Mouse (Mus musculus) megakaryocyte progenitor cell, adult 5-6 weeks (primary cell): ENCODE results near the gene Prcp. TPM values are rescaled to one million over a fixed set of nuclear protein-coding genes. Genes with fewer than 3 reads are reported as not detected.

Experiments used
- ATAC-seq: replicated peaks from 2 replicates; pipeline ENCODE4 v1.8.0; 2016; ENCODE audit warnings: mild to moderate bottlenecking, moderate TSS enrichment, inconsistent platforms; ENCODE audit not compliant: poor library complexity
- total RNA-seq, 2 experiments: library from RNA; stranded (forward) in 1 of 2; stranded (reverse) in 1 of 2; fragments of 157-497, 149-512 nt in 1 of 2; fragments of 200-1000 nt in 1 of 2; gene quantifications; 2 replicates each; pipeline versions ENCODE4 v1.2.3 to v1.2.4; 2015 to 2017

The Prcp gene
- total RNA-seq, 2 experiments from 2014 or later: 30.8 to 115 TPM

- ATAC-seq: peak; percentile 40
Measured at GRCm38 (mm10) chr7:92977429-92977828, 103.2 kb downstream of the Prcp start.

- peak; percentile 61 for ATAC-seq
Measured at GRCm38 (mm10) chr7:92978225-92978624, 104.0 kb downstream of the Prcp start.

GRCm38 (mm10) chr7:92978720-92979119 lies 104.5 kb downstream of the Prcp start:
- ATAC-seq: peak; percentile 23; the same call in 1 of the 2 replicates

DNA sequence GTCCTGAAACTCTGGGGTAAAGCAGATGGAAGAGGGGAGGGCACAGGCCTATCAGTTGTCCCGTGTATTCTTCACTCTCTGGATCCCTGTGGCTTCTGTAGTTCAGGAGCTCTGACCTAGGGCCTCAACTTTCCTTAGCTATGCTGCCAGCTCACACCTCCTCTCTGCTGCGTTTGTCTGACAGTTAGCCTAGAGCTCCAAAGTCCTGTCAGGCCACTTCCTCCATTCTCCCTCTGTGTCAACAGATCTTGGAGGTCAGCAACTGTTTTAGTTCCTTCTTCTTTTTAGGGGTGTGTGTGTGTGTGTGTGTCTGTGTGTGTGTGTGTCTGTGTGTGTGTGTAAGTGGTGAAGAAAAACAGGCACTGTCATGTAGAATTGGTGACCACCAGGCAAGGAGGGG lies 106.5 kb downstream of the Prcp start:
- ATAC-seq: peak; percentile 84

- no peak for ATAC-seq
Measured at GRCm38 (mm10) chr7:92981864-92982263, 107.6 kb downstream of the Prcp start.

Other genes starting within 250 kb of the Prcp start
- 0.07 TPM in 1 of 2 replicates, not detected in the other for gene Ankrd42, start 237.3 kb upstream of the Prcp start, total RNA-seq (2015)
- gene Ankrd42, start 237.3 kb upstream of the Prcp start, total RNA-seq (2017): 0.20 TPM in 1 of 2 replicates, not detected in the other
- gene Pcf11, start 204.5 kb upstream of the Prcp start, total RNA-seq (2015): 89.8 and 91.8 TPM in 2 replicates
- 59.3 and 71.4 TPM in 2 replicates for gene Pcf11, start 204.5 kb upstream of the Prcp start, total RNA-seq (2017)
- 0.81 and 0.90 TPM in 2 replicates for gene Rab30, start 132.9 kb upstream of the Prcp start, total RNA-seq (2015)
- 0.08 and 0.41 TPM in 2 replicates for gene Rab30, start 132.9 kb upstream of the Prcp start, total RNA-seq (2017)
- 22.5 and 25.0 TPM in 2 replicates for gene Ddias, start 223 bp upstream of the Prcp start, total RNA-seq (2015)
- 12.8 and 14.9 TPM in 2 replicates for gene Ddias, start 223 bp upstream of the Prcp start, total RNA-seq (2017)
- not detected in 2 replicates for gene Fam181b, start 205.4 kb downstream of the Prcp start, total RNA-seq (2015)
- gene Fam181b, start 205.4 kb downstream of the Prcp start, total RNA-seq (2017): not detected in 2 replicates